Mouse (Mus musculus) embryonic facial prominence, embryonic 12.5 days (tissue): ENCODE results near the gene Lenep. TPM values are rescaled to one million over a fixed set of nuclear protein-coding genes. Genes with fewer than 3 reads are reported as not detected.

Source experiments
- ATAC-seq: fragments of 200-750 bp; cut with Nextera tagmentation; 2 replicates; pipeline ENCODE4 v1.8.0; 2017; ENCODE audit not compliant: insufficient number of reproducible peaks, insufficient read depth, low FRiP score, low TSS enrichment
- H3K27ac ChIP-seq: fragments of 300-500 bp; sonication (generic); 2 replicates; pipeline ENCODE4 v1.5.1; 2016; ENCODE audit warnings: mild to moderate bottlenecking
- H3K27me3 ChIP-seq: fragments of 300-500 bp; sonication (generic); 2 replicates; pipeline ENCODE4 v1.6.1; 2016; ENCODE audit warnings: mild to moderate bottlenecking, moderate library complexity
- H3K36me3 ChIP-seq: fragments of 300-500 bp; sonication (generic); 2 replicates; pipeline ENCODE4 v1.6.1; 2016; ENCODE audit warnings: mild to moderate bottlenecking
- H3K4me1 ChIP-seq: fragments of 300-500 bp; sonication (generic); 2 replicates; pipeline ENCODE4 v1.6.1; 2016
- H3K4me2 ChIP-seq: fragments of 300-500 bp; sonication (generic); replicated peaks from 2 replicates; pipeline ENCODE4 v1.6.1; 2016; ENCODE audit warnings: mild to moderate bottlenecking, moderate library complexity
- H3K4me3 ChIP-seq: fragments of 300-500 bp; sonication (generic); 2 replicates; pipeline ENCODE4 v1.5.1; 2016; ENCODE audit warnings: mild to moderate bottlenecking
- H3K9ac ChIP-seq: fragments of 300-500 bp; sonication (generic); 2 replicates; pipeline ENCODE4 v1.6.1; 2016; ENCODE audit warnings: mild to moderate bottlenecking, moderate library complexity
- H3K9me3 ChIP-seq: fragments of 300-500 bp; sonication (generic); 2 replicates; pipeline ENCODE4 v1.6.1; 2016; ENCODE audit warnings: mild to moderate bottlenecking, moderate library complexity
- WGBS: fragments of 180-500 bp; shearing (Covaris S2); methylation state at CpG from one replicate; pipeline ENCODE4 v1.1.7; 2016; 5-methylcytosine and 5-hydroxymethylcytosine counted together
- polyA plus RNA-seq: library from polyadenylated mRNA; unstranded; fragments of >200 nt; fragmentation: Nextera tagmentation; extraction: Ambion mirVana; gene quantifications from 2 replicates; pipeline ENCODE4 v1.2.1, GENCODE M21; 2016

Lenep gene
- polyA plus RNA-seq, 1 experiment from 2014 or later, result 0.09 TPM

GRCm38 (mm10) chr3:89381233-89381632 is 21.4 kb downstream of the Lenep start:
- ATAC-seq, result no peak
- no peaks in the 10 kb centered on the region for H3K27me3 ChIP-seq
- H3K4me1 ChIP-seq, result peaks cover 20% of the 10 kb centered on the region
- H3K4me2 ChIP-seq, result no peak overlapping the region
- no peak overlapping the region for H3K4me3 ChIP-seq
- WGBS, result 85% methylated on average over 11 of the region's 11 CpGs
- H3K9ac ChIP-seq, result no peak overlapping the region
- H3K36me3 ChIP-seq, result no peaks in the 10 kb centered on the region
- H3K27ac ChIP-seq, result no peak overlapping the region
- no peaks in the 10 kb centered on the region for H3K9me3 ChIP-seq

GRCm38 (mm10) chr3:89380711-89381110 is 21.9 kb downstream of the Lenep start:
- Histone ChIP-seq H3K27me3 (no peaks in the 10 kb centered on the region), H3K27ac (no peak overlapping the region), H3K9me3 (no peaks in the 10 kb centered on the region), H3K4me1 (peaks cover 20% of the 10 kb centered on the region), H3K9ac (no peak overlapping the region), H3K36me3 (no peaks in the 10 kb centered on the region), H3K4me2 (no peak overlapping the region), H3K4me3 (no peak overlapping the region)
- ATAC-seq, result no peak
- 94% methylated on average over 18 of the region's 18 CpGs for WGBS

DNA sequence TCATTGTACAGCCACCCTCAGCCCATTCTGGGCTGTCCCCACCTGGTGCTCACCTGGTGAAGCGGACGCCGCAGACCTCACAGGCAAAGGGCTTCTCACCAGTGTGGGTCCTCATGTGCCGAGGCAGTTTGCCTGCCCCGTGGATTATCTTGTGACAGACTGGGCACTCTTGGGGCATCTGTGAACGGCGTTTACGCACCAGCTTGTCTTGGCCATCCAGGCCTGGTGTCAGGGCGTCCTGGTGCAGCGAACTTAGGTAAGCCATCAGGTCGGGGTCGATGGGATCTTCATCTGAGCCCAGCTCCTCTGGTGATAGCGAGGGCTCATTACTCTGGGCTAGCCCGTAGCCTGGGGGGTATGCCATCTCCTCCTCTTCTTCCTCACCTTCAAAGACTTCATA is 22.3 kb downstream of the Lenep start:
- no peaks in the 10 kb centered on the region for H3K9me3 ChIP-seq
- no peak overlapping the region for H3K4me3 ChIP-seq
- peaks cover 20% of the 10 kb centered on the region for H3K4me1 ChIP-seq
- no peak overlapping the region for H3K4me2 ChIP-seq
- WGBS, result 94% methylated on average over 14 of the region's 14 CpGs
- no peaks in the 10 kb centered on the region for H3K27me3 ChIP-seq
- no peak overlapping the region for H3K9ac ChIP-seq
- H3K36me3 ChIP-seq, result no peaks in the 10 kb centered on the region
- ATAC-seq, result no peak
- H3K27ac ChIP-seq, result no peak overlapping the region

DNA sequence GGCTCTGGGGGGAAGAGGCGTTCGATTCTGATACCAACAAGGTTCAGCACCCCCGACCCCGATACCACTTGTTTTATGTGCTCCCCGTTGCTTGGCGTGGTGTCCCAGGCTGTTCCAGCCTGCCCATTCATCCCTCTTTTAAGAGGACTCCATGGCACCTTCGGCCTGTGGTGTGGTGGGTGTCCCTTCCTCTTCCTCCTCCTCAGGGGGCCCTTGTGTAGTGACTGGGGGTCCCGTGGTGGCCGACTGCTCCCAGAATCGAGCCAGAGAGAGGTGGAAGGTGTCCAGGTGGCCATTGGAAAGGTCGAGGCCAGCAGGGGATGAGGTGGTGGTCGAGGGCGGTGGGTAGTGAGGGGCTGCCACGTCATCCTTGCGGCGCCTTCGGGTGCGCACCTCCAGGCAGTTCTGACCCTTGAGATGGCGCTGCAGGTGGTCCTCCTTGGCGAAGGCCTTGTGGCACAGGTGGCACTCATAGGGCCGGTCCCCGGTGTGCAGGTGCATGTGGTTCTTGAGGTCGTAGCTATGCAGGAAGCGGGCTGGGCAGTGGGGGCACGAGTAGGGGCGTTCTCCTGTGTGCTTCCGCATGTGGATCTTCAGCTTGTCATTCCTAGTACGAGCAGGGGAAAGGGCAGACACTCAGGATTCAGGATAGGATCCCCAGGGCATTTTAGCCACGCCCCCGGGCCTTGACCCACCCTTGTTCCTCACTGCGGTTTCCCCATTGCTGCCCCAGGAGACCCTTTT is 23.0 kb downstream of the Lenep start:
- Histone ChIP-seq H3K4me3 (no peak overlapping the region), H3K4me1 (peaks cover 13% of the 10 kb centered on the region), H3K27me3 (no peaks in the 10 kb centered on the region), H3K27ac (no peak overlapping the region), H3K4me2 (no peak overlapping the region), H3K9ac (no peak overlapping the region), H3K9me3 (no peaks in the 10 kb centered on the region), H3K36me3 (no peaks in the 10 kb centered on the region)
- no peak for ATAC-seq
- 87% methylated on average over 31 of the region's 31 CpGs for WGBS

- peak overlapping the region; percentile 78 for H3K4me2 ChIP-seq
- peak overlapping the region; percentile 26; the same call in 1 of the 2 replicates for H3K27ac ChIP-seq
- no peaks in the 10 kb centered on the region for H3K9me3 ChIP-seq
- H3K27me3 ChIP-seq, result no peaks in the 10 kb centered on the region
- H3K9ac ChIP-seq, result peak overlapping the region; percentile 57
- H3K36me3 ChIP-seq, result no peaks in the 10 kb centered on the region
- ATAC-seq, result peak; percentile 87
- peak overlapping the region; percentile 54 for H3K4me3 ChIP-seq
- H3K4me1 ChIP-seq, result peaks cover 13% of the 10 kb centered on the region
- WGBS, result 2% methylated on average over 28 of the region's 29 CpGs
Observed at GRCm38 (mm10) chr3:89378394-89379067, 24.1 kb downstream of the Lenep start.

DNA sequence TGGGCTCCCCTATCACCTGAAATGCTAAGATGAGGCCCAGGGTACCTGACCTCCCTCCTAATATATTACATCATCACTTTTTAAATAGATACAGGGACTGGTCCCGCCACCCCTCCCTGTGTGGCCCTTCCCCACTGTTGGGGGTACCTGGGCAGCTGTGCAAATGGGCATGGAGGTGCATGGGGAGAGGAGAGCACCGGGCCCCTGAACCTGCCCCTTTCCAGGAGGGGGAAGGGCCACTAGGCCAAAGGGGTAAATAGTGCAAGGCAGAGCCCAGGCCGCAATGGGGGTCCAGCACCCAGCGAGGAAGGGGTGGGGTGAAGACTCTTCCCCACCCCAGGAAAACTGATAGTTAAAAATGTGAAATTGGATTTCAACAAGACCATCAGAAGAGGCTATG is 24.8 kb downstream of the Lenep start:
- H3K4me3 ChIP-seq, result no peak overlapping the region
- H3K27ac ChIP-seq, result no peak overlapping the region
- ATAC-seq, result no peak

DNA sequence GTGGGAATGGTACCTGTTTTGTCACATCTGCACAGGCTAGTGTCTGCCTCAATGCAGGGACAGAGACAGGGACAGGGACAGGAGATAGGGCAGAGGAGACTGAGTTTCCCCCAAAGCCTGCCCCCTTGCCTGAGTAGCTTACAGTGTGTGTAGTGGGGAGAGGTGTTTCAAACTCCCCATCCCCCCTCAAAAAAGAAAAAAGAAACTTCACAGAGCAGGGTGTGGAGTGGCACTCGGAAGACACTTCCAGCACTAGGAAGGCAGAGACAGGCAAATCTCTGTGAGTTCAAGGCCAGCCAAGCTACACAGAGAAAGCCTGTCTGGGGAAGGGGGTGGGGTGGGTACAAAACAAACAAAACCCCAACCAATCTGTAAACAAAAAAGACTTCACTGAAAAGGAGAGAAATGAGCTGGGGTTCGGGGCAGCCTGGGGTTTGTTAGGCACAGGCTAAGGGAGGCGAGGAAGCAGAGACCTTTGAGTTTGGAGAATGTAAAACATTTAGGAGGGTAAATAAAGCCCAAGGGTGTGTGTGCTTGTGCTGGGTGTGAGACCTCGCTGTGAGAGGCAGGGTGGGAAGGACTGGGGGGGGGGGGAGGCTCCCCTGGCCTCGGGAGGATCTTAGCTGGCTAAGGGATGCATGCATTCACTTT is 28.9 kb downstream of the Lenep start:
- H3K27ac ChIP-seq, result no peak overlapping the region
- no peaks in the 10 kb centered on the region for H3K9me3 ChIP-seq
- H3K36me3 ChIP-seq, result no peaks in the 10 kb centered on the region
- peaks cover 8% of the 10 kb centered on the region for H3K4me1 ChIP-seq
- H3K9ac ChIP-seq, result no peak overlapping the region
- WGBS, result 43% methylated on average over 5 of the region's 5 CpGs
- no peak overlapping the region for H3K4me2 ChIP-seq
- no peak overlapping the region for H3K4me3 ChIP-seq
- ATAC-seq, result no peak
- no peaks in the 10 kb centered on the region for H3K27me3 ChIP-seq

More for the DNA sequence above, 24.8 kb downstream of the Lenep start:
- peak overlapping the region; percentile 57; the same call in 1 of the 2 replicates for H3K9ac ChIP-seq
- H3K9me3 ChIP-seq, result no peaks in the 10 kb centered on the region
- peaks cover 13% of the 10 kb centered on the region for H3K4me1 ChIP-seq
- 73% methylated on average over 4 of the region's 4 CpGs for WGBS
- no peaks in the 10 kb centered on the region for H3K27me3 ChIP-seq
- H3K4me2 ChIP-seq, result peak overlapping the region; percentile 78
- no peaks in the 10 kb centered on the region for H3K36me3 ChIP-seq

- Histone ChIP-seq H3K4me3 (no peak overlapping the region), H3K27me3 (no peaks in the 10 kb centered on the region), H3K4me2 (no peak overlapping the region), H3K27ac (no peak overlapping the region), H3K36me3 (no peaks in the 10 kb centered on the region), H3K4me1 (no peaks in the 10 kb centered on the region), H3K9ac (no peak overlapping the region), H3K9me3 (no peaks in the 10 kb centered on the region)
- no peak for ATAC-seq
- 57% methylated on average over 11 of the region's 11 CpGs for WGBS
Observed at GRCm38 (mm10) chr3:89367338-89367737, 35.3 kb downstream of the Lenep start.

DNA sequence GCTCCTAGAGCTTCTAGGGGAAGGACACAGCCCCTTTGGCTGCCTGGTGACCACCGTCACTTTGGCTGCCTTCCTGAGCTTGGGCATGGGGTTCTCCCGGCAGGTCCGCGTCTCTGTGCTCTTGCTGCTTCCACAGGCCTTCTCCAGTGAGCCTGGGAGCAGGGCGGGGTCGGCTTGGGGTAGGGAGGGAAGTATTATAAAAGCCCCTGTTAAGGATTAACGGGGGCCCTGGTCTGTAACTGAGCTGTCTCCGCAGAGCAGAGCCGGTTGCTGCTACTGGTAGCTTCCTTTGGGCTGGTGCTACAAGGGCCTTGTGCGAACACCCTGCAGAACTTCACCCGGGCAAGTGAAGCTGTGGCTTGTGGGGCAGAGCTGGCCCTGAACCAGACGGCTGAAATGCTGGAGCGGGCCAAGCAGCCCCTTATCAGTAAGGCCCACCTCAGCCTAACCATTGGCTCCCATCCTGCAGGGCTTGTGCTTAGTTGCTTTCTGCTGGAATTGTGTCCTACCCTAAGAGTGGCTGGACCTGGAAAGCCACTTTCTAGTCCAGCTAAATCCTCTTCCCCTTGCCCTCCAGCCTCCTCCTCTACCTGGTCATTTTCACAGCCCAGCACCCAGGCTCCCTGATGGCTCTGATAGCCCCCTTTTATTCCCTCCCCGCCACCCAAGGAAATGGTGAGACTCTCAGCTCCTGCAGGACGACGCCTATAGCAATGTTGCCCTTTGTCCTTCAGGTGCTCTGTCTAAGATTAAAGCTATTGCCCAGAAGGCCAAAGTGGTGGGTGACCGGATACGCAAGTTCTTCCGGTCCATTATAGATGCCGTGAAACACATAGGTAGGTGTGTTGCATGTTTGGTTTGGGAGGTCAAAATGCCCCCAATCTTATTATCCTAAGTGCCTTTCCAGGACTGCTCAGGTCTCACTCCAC is 36.8 kb downstream of the Lenep start:
- Histone ChIP-seq H3K4me1 (no peaks in the 10 kb centered on the region), H3K27me3 (no peaks in the 10 kb centered on the region), H3K4me3 (no peak overlapping the region), H3K36me3 (no peaks in the 10 kb centered on the region), H3K9me3 (no peaks in the 10 kb centered on the region), H3K4me2 (no peak overlapping the region), H3K9ac (no peak overlapping the region), H3K27ac (no peak overlapping the region)
- ATAC-seq, result no peak
- 77% methylated on average over 20 of the region's 20 CpGs for WGBS

DNA sequence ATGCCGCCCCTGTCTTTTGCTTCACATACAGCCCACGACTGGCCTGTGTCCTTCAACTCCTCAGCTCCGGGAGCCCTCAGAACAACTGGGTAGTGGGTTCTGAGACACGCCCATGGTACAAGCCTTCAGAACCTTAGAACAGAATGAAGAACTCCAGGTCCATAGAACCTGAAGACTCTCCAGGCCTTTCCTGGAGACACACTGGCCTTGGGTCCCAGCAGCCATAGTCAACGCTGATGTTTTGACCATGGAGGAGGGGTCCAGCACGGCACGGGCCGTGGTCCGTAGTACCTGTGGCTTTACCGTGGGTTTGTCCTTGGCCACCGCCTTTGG is 37.5 kb downstream of the Lenep start, which contains the start of gene Dcst1:
Gene Dcst1 (minus strand): TSS at position 101 of the 333 bp plus-strand sequence.
- 88% methylated on average over 11 of the region's 11 CpGs for WGBS
- Histone ChIP-seq H3K27me3 (no peaks in the 10 kb centered on the region), H3K36me3 (no peaks in the 10 kb centered on the region), H3K4me3 (no peak within 1 kb of the TSS), H3K4me1 (no peaks in the 10 kb centered on the region), H3K9ac (no peak within 1 kb of the TSS), H3K27ac (no peak within 1 kb of the TSS), H3K9me3 (no peaks in the 10 kb centered on the region), H3K4me2 (no peak within 1 kb of the TSS)
- ATAC-seq, result no peak

- Histone ChIP-seq H3K4me3 (no peak overlapping the region), H3K27me3 (0 out of 2 replicates have a peak, but pooled peaks cover 2% of the 10 kb centered on the region), H3K36me3 (no peaks in the 10 kb centered on the region), H3K9ac (no peak overlapping the region), H3K27ac (no peak overlapping the region), H3K4me1 (no peaks in the 10 kb centered on the region), H3K4me2 (no peak overlapping the region), H3K9me3 (no peaks in the 10 kb centered on the region)
- ATAC-seq, result no peak
- WGBS, result 61% methylated on average over 8 of the region's 8 CpGs
Observed at GRCm38 (mm10) chr3:89364631-89365030, 38.0 kb downstream of the Lenep start.
